Mouse (Mus musculus): Measurements from ENCODE around the gene Ahcyl2.

DNA sequence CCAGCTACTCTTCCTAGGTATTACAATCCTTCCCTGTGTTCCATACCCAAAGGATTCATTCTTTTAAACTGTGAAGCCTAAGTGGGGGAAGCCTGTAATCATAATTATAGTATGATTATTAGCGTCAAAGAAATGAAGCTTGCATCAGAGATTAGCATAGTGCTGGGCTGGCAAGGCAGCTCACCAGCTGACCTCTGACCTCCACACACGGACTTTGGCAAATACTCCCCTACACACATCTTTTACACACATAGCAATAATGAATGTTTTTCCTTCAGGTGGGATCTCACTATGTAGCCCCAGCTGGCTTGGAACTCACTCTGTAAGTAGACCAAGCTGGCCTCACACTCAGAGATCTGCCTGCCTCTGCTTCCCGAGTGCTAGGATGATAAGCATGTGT is 84.1 kb downstream of the Ahcyl2 start:
- TF ChIP-seq CTCF (IDR thresholded peaks at IDR 0.05; ENCODE audit: extremely low read depth, insufficient read depth, low read length) (no peak), POLR2A (IDR thresholded peaks at IDR 0.05; ENCODE audit: extremely low read depth, insufficient read depth, low read length) (no peak)

Measured in cortical plate, adult 2 months (tissue).